Mouse (Mus musculus) intestine, postnatal 0 days (tissue): ENCODE results near the gene Acap1. TPM values are rescaled to one million over a fixed set of nuclear protein-coding genes. Genes with fewer than 3 reads are reported as not detected.

Source experiments
- ATAC-seq: fragments of 200-750 bp; cut with Nextera tagmentation; 2 replicates; pipeline ENCODE4 v1.8.0; 2017; ENCODE audit warnings: mild to moderate bottlenecking, moderate TSS enrichment, moderate library complexity
- H3K27ac ChIP-seq: fragments of 300-500 bp; sonication (generic); 2 replicates; pipeline ENCODE4 v1.5.1; 2014; ENCODE audit warnings: mild to moderate bottlenecking, low read depth, low read length, moderate library complexity
- H3K27me3 ChIP-seq: fragments of 300-500 bp; sonication (generic); replicated peaks from 2 replicates; pipeline ENCODE4 v1.6.1; 2014; ENCODE audit warnings: low read length, mixed read lengths; ENCODE audit not compliant: control insufficient read depth, insufficient read depth
- H3K36me3 ChIP-seq: fragments of 300-500 bp; sonication (generic); 2 replicates; pipeline ENCODE4 v1.6.1; 2014; ENCODE audit warnings: mild to moderate bottlenecking, moderate library complexity; ENCODE audit not compliant: control insufficient read depth, insufficient read depth
- H3K4me1 ChIP-seq: fragments of 300-500 bp; sonication (generic); replicated peaks from 2 replicates; pipeline ENCODE4 v1.6.1; 2014; ENCODE audit warnings: antibody characterized with exemption, low read length, mixed read lengths; ENCODE audit not compliant: control insufficient read depth, insufficient read depth
- H3K4me2 ChIP-seq: fragments of 300-500 bp; sonication (generic); replicated peaks from 2 replicates; pipeline ENCODE4 v1.6.1; 2014; ENCODE audit warnings: low read depth, mild to moderate bottlenecking, moderate library complexity
- H3K4me3 ChIP-seq: fragments of 300-500 bp; sonication (generic); 2 replicates; pipeline ENCODE4 v1.5.1; 2014; ENCODE audit warnings: low read depth, low read length
- H3K9ac ChIP-seq: fragments of 300-500 bp; sonication (generic); 2 replicates; pipeline ENCODE4 v1.6.1; 2014; ENCODE audit warnings: mild to moderate bottlenecking, low read depth, low read length
- H3K9me3 ChIP-seq: fragments of 300-500 bp; sonication (generic); 2 replicates; pipeline ENCODE4 v1.6.1; 2016; ENCODE audit warnings: mixed run types; ENCODE audit not compliant: control insufficient read depth
- CTCF ChIP-seq: sonication (generic); IDR thresholded peaks from 2 replicates; pipeline ENCODE4 v1.5.1; 2016; ENCODE audit warnings: low read depth, mild to moderate bottlenecking, control low read depth, antibody characterized with exemption, moderate library complexity
- WGBS: fragments of 180-500 bp; shearing (Covaris S2); extraction: QIAGEN DNeasy Blood & Tissue Kit; methylation state at CpG from one replicate; pipeline ENCODE4 v1.1.7; 2014; 5-methylcytosine and 5-hydroxymethylcytosine counted together
- polyA plus RNA-seq: library from polyadenylated mRNA; unstranded; fragments of >200 nt; fragmentation: Nextera tagmentation; extraction: Ambion mirVana; gene quantifications from 2 replicates; pipeline ENCODE4 v1.2.1, GENCODE M21; 2015

Acap1 gene
- polyA plus RNA-seq, 1 experiment from 2014 or later = 1.1 TPM

GRCm38 (mm10) chr11:69937385-69937784 lies 42.0 kb upstream of the Acap1 start:
- Histone ChIP-seq H3K27ac (peak overlapping the region; percentile 46; the same call in 1 of the 2 replicates), H3K27me3 (peaks cover 5% of the 10 kb centered on the region), H3K9me3 (no peaks in the 10 kb centered on the region), H3K4me1 (peaks cover 13% of the 10 kb centered on the region), H3K4me3 (no peak overlapping the region), H3K9ac (no peak overlapping the region), H3K36me3 (no peaks in the 10 kb centered on the region), H3K4me2 (no peak overlapping the region)
- WGBS = 22% methylated on average over 4 of the region's 4 CpGs
- TF ChIP-seq CTCF = no peak
- no peak for ATAC-seq

- peak overlapping the region; percentile 89 for H3K4me2 ChIP-seq
- no peak overlapping the region for H3K9ac ChIP-seq
- H3K4me1 ChIP-seq = peaks cover 13% of the 10 kb centered on the region
- no peaks in the 10 kb centered on the region for H3K9me3 ChIP-seq
- ATAC-seq = no peak
- H3K4me3 ChIP-seq = no peak overlapping the region
- peak overlapping the region; percentile 46; the same call in 1 of the 2 replicates for H3K27ac ChIP-seq
- 29% methylated on average over 9 of the region's 9 CpGs for WGBS
- H3K36me3 ChIP-seq = no peaks in the 10 kb centered on the region
- no peak for TF ChIP-seq CTCF
- peaks cover 5% of the 10 kb centered on the region for H3K27me3 ChIP-seq
Measured at GRCm38 (mm10) chr11:69936714-69937347, 41.5 kb upstream of the Acap1 start.

- peaks cover 5% of the 10 kb centered on the region for H3K27me3 ChIP-seq
Measured at GRCm38 (mm10) chr11:69936156-69936555, 40.8 kb upstream of the Acap1 start.

GRCm38 (mm10) chr11:69935137-69935879 lies 40.0 kb upstream of the Acap1 start, which contains the start of gene Ybx2:
TSS of gene Ybx2 (plus strand) at chr11:69935796.
- peak; percentile 31 for TF ChIP-seq CTCF
- Histone ChIP-seq H3K36me3 (no peaks in the 10 kb centered on the region), H3K27ac (no peak within 1 kb of the TSS), H3K4me1 (peaks cover 13% of the 10 kb centered on the region), H3K9ac (0 out of 2 replicates have a peak within 1 kb of the TSS, but pooled peaks have one; percentile 22), H3K27me3 (peaks cover 5% of the 10 kb centered on the region), H3K9me3 (no peaks in the 10 kb centered on the region), H3K4me2 (peak within 1 kb of the TSS; percentile 89), H3K4me3 (peak within 1 kb of the TSS; percentile 43)
- WGBS = 3% methylated on average over 48 of the region's 62 CpGs
- peak; percentile 74 for ATAC-seq

More at GRCm38 (mm10) chr11:69936156-69936555, 40.8 kb upstream of the Acap1 start:
- no peak for TF ChIP-seq CTCF
- 0 out of 2 replicates have a peak overlapping the region, but pooled peaks have one; percentile 22 for H3K9ac ChIP-seq
- H3K9me3 ChIP-seq = no peaks in the 10 kb centered on the region
- H3K4me2 ChIP-seq = peak overlapping the region; percentile 89
- no peaks in the 10 kb centered on the region for H3K36me3 ChIP-seq
- H3K4me1 ChIP-seq = peaks cover 13% of the 10 kb centered on the region
- WGBS = 2% methylated on average over 30 of the region's 30 CpGs
- ATAC-seq = no peak
- H3K27ac ChIP-seq = no peak overlapping the region
- H3K4me3 ChIP-seq = peak overlapping the region; percentile 43

- no peaks in the 10 kb centered on the region for H3K36me3 ChIP-seq
- no peak for ATAC-seq
- peaks cover 13% of the 10 kb centered on the region for H3K4me1 ChIP-seq
- H3K27ac ChIP-seq = no peak overlapping the region
- H3K9me3 ChIP-seq = no peaks in the 10 kb centered on the region
- H3K27me3 ChIP-seq = peaks cover 5% of the 10 kb centered on the region
- peak overlapping the region; percentile 19; the same call in 1 of the 2 replicates for H3K4me3 ChIP-seq
- no peak for TF ChIP-seq CTCF
- 13% methylated on average over 6 of the region's 6 CpGs for WGBS
- no peak overlapping the region for H3K9ac ChIP-seq
- 0 out of 2 replicates have a peak overlapping the region, but pooled peaks have one; percentile 57 for H3K4me2 ChIP-seq
Measured at GRCm38 (mm10) chr11:69934681-69935080, 39.3 kb upstream of the Acap1 start.

- peak overlapping the region; percentile 19 for H3K4me3 ChIP-seq
- 1% methylated on average over 18 of the region's 18 CpGs for WGBS
- peaks cover 5% of the 10 kb centered on the region for H3K27me3 ChIP-seq
- H3K9me3 ChIP-seq = no peaks in the 10 kb centered on the region
- peak; percentile 96 for TF ChIP-seq CTCF
- peak; percentile 32; the same call in 1 of the 2 replicates for ATAC-seq
- H3K9ac ChIP-seq = no peak overlapping the region
- H3K4me1 ChIP-seq = peaks cover 13% of the 10 kb centered on the region
- H3K4me2 ChIP-seq = peak overlapping the region; percentile 57
- H3K36me3 ChIP-seq = no peaks in the 10 kb centered on the region
- no peak overlapping the region for H3K27ac ChIP-seq
Measured at GRCm38 (mm10) chr11:69934169-69934568, 38.8 kb upstream of the Acap1 start.
